Mouse (Mus musculus) G1E (cell line): ENCODE data around the gene Sema5b. TPM values are rescaled to one million over a fixed set of nuclear protein-coding genes. Genes with fewer than 3 reads are reported as not detected.

Experiments used
- ATAC-seq: 2 replicates; pipeline ENCODE4 v1.8.0; 2016; ENCODE audit warnings: mild to moderate bottlenecking; ENCODE audit not compliant: insufficient number of reproducible peaks, poor library complexity, low FRiP score, severe bottlenecking; ENCODE audit errors: extremely low read depth
- DNase-seq: peaks from one replicate; pipeline ENCODE4 v3.0.0; 2012; ENCODE audit warnings: low spot score
- H3K27me3 ChIP-seq: 2 replicates; pipeline ENCODE4 v1.6.1; 2012; ENCODE audit warnings: mild to moderate bottlenecking, low read length, inconsistent platforms; ENCODE audit not compliant: insufficient read depth
- H3K36me3 ChIP-seq: replicated peaks from 2 replicates; pipeline ENCODE3; 2012; ENCODE audit warnings: mild to moderate bottlenecking, inconsistent platforms
- H3K4me1 ChIP-seq: 2 replicates; pipeline ENCODE4 v1.6.1; 2012; ENCODE audit warnings: low read depth, low read length, inconsistent platforms, mixed read lengths; ENCODE audit not compliant: insufficient read depth
- H3K4me3 ChIP-seq: 2 replicates; pipeline ENCODE4 v1.5.1; 2012; ENCODE audit warnings: low read depth, mild to moderate bottlenecking, inconsistent platforms, low read length, moderate library complexity, mixed read lengths
- H3K9me3 ChIP-seq: replicated peaks from 2 replicates; pipeline ENCODE4 v1.6.1; 2012; ENCODE audit warnings: inconsistent platforms
- CTCF ChIP-seq: IDR thresholded peaks from 2 replicates; pipeline ENCODE4 v1.5.1; 2012; ENCODE audit warnings: low read depth, low read length, inconsistent platforms, mixed read lengths
- GATA1 ChIP-seq: IDR thresholded peaks from 2 replicates; pipeline ENCODE4 v1.6.1; 2012; ENCODE audit warnings: borderline replicate concordance, low read length, inconsistent platforms, mixed read lengths
- GATA2 ChIP-seq: IDR thresholded peaks from 2 replicates; pipeline ENCODE4 v1.6.1; 2012; ENCODE audit warnings: low read depth, low read length, inconsistent platforms, borderline replicate concordance
- POLR2AphosphoS5 ChIP-seq: IDR thresholded peaks from 2 replicates; pipeline ENCODE4 v1.6.1; 2012; ENCODE audit warnings: low read depth, low read length, inconsistent platforms; ENCODE audit not compliant: insufficient replicate concordance
- TAL1 ChIP-seq: conservative IDR thresholded peaks from 2 replicates; pipeline ENCODE4 v1.6.1; 2012; ENCODE audit warnings: low read depth, low read length, inconsistent platforms, mixed read lengths
- polyA plus RNA-seq: library from polyadenylated mRNA; stranded (reverse); fragments of >175 nt; gene quantifications from 2 replicates; pipeline ENCODE4 v1.2.3, GENCODE M21; 2012
- total RNA-seq, 2 experiments: library from RNA; stranded (forward) in 1 of 2; stranded (reverse) in 1 of 2; fragments of 200-1000 nt in 1 of 2; fragments of >200 nt in 1 of 2; fragmentation: Nextera tagmentation in 1 of 2; gene quantifications; 2 replicates each; pipeline ENCODE4 v1.2.3; 2014 to 2017

Sema5b gene
- total and polyA plus RNA-seq, 3 experiments, result 0.66 TPM; not detected in 2

DNA sequence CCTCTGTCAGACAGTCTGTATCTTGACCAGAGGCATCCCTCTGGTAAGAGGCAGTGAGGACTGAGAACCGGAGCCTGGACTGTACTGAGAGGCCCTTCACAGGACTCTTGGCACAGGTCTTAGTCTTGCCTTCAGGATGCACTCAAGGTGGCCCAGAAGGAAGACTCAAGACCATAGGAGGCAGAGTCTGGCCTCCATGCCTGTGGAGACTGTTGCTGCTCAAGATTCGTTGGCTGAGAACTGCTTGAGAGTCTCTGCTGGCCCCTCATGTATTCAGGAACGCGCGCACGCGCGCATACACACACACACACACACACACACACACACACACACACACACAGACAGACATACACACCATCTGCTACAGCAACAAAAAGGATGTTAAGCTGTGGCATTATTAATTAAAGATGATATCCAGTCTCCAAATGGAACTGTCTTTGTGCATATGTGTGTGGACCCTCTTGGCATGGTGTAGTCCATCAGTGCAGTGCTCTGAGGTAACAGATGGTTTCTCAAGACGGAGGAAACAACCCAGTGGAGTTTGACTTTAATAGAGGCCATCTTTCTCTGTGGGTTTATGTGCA, 123.0 kb downstream of the Sema5b start:
- TF ChIP-seq POLR2AphosphoS5 (no peak), CTCF (no peak)
- Histone ChIP-seq H3K9me3 (peaks cover 12% of the 10 kb centered on the region), H3K36me3 (no peaks in the 10 kb centered on the region), H3K4me1 (no peaks in the 10 kb centered on the region), H3K4me3 (no peak overlapping the region), H3K27me3 (peaks cover 76% of the 10 kb centered on the region)
- ATAC-seq (no peak), DNase-seq (no peak)

DNA sequence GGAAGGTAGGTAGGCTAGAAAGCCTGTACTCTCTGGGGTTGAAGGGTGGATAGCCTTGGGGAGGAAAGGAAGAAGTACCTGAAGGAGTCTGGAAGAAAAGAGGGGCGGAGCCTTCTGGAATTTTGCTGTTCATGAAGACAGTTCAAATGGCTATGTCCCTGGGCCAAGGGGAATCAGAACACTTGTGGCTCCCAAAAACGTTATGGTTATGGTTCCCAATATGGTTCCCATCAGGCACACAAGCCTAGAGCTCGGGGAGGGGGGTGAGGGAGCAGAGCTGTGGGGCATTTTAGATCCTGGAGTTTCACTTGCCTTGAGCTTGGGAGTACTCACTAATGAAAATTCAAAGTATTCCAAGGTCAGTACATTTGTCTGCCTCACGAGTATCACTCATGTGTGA, 123.9 kb downstream of the Sema5b start:
- Histone ChIP-seq H3K9me3 (peaks cover 7% of the 10 kb centered on the region), H3K4me3 (no peak overlapping the region), H3K36me3 (no peaks in the 10 kb centered on the region), H3K27me3 (peaks cover 77% of the 10 kb centered on the region), H3K4me1 (no peaks in the 10 kb centered on the region)
- ATAC-seq, result no peak
- DNase-seq, result no peak
- no peak for TF ChIP-seq GATA1
- TF ChIP-seq TAL1, result no peak
- no peak for TF ChIP-seq POLR2AphosphoS5
- no peak for TF ChIP-seq GATA2
- TF ChIP-seq CTCF, result no peak

DNA sequence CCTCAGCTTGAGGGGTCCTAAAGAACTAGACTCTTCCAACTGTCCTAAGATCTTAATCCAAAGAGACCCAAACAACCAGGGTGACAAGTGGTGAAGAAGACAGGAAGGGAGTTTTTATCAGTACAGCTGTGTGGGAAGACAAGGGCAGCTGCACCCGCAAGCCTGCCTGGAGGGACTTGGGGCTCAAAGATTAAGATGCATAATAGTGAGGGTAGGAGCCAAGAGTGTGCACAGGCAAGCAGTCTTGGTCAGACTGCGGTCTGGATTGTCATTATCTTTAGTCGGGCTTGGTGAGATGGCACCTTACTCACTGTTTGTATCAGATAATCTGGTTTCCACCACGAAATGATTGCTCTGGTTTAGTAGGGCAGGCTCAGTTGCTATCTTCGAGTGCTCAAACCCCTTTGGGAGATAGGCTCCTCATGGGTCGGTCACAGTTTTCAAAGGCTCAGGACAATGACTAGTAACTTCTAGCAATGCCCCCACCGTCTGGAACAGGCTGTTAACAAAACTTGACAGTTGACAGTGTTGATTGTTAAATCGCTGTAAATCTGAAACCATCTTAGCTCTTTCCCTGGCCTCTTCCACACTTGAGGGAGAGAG, 136.7 kb downstream of the Sema5b start:
- ATAC-seq (peak; percentile 95), DNase-seq (peak; percentile 77)
- 0 out of 2 replicates have a peak, but pooled peaks cover 3% of the 10 kb centered on the region for H3K9me3 ChIP-seq
- peaks cover 62% of the 10 kb centered on the region for H3K4me1 ChIP-seq
- TF ChIP-seq TAL1 (peak; percentile 99), POLR2AphosphoS5 (no peak), GATA2 (peak; percentile 95), GATA1 (no peak), CTCF (no peak)
- peak overlapping the region; percentile 20; the same call in 1 of the 2 replicates for H3K4me3 ChIP-seq
- H3K27me3 ChIP-seq, result peaks cover 43% of the 10 kb centered on the region
- no peaks in the 10 kb centered on the region for H3K36me3 ChIP-seq

- H3K9me3 ChIP-seq, result 0 out of 2 replicates have a peak, but pooled peaks cover 3% of the 10 kb centered on the region
- H3K4me1 ChIP-seq, result peaks cover 71% of the 10 kb centered on the region
- ATAC-seq (no peak), DNase-seq (peak; percentile 37)
- peak overlapping the region; percentile 54; the same call in 1 of the 2 replicates for H3K4me3 ChIP-seq
- no peak for TF ChIP-seq GATA2
- TF ChIP-seq POLR2AphosphoS5, result no peak
- TF ChIP-seq CTCF, result no peak
- TF ChIP-seq GATA1, result no peak
- TF ChIP-seq TAL1, result peak; percentile 20; the same call in 1 of the 2 replicates
- peaks cover 35% of the 10 kb centered on the region for H3K27me3 ChIP-seq
- H3K36me3 ChIP-seq, result no peaks in the 10 kb centered on the region
Observed at GRCm38 (mm10) chr16:35678476-35678875, 137.5 kb downstream of the Sema5b start.

GRCm38 (mm10) chr16:35681327-35682108, 140.6 kb downstream of the Sema5b start:
- Histone ChIP-seq H3K4me3 (peak overlapping the region; percentile 8; the same call in 1 of the 2 replicates), H3K4me1 (peaks cover 65% of the 10 kb centered on the region), H3K27me3 (peaks cover 36% of the 10 kb centered on the region), H3K36me3 (no peaks in the 10 kb centered on the region), H3K9me3 (0 out of 2 replicates have a peak, but pooled peaks cover 3% of the 10 kb centered on the region)
- no peak for TF ChIP-seq GATA1
- TF ChIP-seq TAL1, result no peak
- no peak for TF ChIP-seq CTCF
- no peak for TF ChIP-seq POLR2AphosphoS5
- no peak for TF ChIP-seq GATA2
- DNase-seq (no peak), ATAC-seq (no peak)

DNA sequence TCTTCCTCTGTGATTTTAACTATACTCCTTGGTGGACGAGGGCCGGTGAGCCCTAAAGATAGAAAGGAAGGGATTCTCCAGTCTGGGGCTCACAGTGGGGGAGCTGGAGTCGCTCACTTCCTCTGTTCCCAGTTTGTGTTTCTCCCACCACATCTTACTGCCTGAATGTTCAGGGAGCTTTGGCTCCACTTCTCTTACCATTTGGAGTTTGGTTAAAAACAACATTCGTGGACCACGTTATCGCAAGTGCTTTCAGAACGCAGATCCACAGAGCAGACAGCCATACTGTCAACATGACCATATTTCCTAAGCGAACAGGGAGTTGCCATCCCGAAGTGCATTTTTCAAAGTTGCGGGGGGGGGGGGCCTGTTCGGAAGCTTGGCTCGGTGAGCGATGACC, 144.1 kb downstream of the Sema5b start:
- 0 out of 2 replicates have a peak, but pooled peaks cover 3% of the 10 kb centered on the region for H3K9me3 ChIP-seq
- H3K36me3 ChIP-seq, result no peaks in the 10 kb centered on the region
- H3K4me3 ChIP-seq, result no peak overlapping the region
- ATAC-seq (no peak), DNase-seq (no peak)
- H3K27me3 ChIP-seq, result peaks cover 56% of the 10 kb centered on the region
- H3K4me1 ChIP-seq, result peaks cover 47% of the 10 kb centered on the region
- no peak for TF ChIP-seq CTCF
- TF ChIP-seq TAL1, result no peak
- TF ChIP-seq GATA2, result no peak
- no peak for TF ChIP-seq POLR2AphosphoS5
- TF ChIP-seq GATA1, result no peak

DNA sequence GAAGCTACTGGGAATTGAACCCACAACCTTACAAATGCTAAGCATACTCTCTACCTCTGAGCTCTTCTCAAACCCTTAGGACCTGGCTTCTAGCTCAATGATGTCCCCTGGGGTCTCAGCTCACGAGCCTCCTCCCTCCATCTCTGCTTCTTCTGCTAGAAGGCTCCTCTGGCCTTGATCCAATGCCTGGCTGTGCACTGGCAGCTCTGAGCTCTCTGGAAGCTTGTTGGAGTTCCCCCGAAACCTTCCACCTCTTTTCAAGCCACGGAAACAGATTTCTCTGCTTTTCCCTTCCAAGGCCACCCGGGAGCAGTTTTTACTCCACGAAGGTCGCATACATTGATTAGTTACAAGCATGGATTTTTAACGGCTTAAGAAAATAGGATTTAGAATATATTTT, 145.5 kb downstream of the Sema5b start:
- no peak for DNase-seq
- peaks cover 6% of the 10 kb centered on the region for H3K36me3 ChIP-seq
- peaks cover 48% of the 10 kb centered on the region for H3K27me3 ChIP-seq
- ATAC-seq, result no peak
- no peak overlapping the region for H3K4me3 ChIP-seq
- peaks cover 38% of the 10 kb centered on the region for H3K4me1 ChIP-seq
- H3K9me3 ChIP-seq, result 0 out of 2 replicates have a peak, but pooled peaks cover 2% of the 10 kb centered on the region
- TF ChIP-seq TAL1 (no peak), CTCF (no peak), POLR2AphosphoS5 (no peak), GATA1 (no peak), GATA2 (no peak)
